Mouse (Mus musculus): ENCODE results near the gene Pm20d2. TPM values are rescaled to one million over a fixed set of nuclear protein-coding genes. Genes with fewer than 3 reads are reported as not detected.

Pm20d2 gene
- polyA plus RNA-seq, 2 experiments from 2014 or later, result not detected

Other genes with a start within 250 kb of the Pm20d2 start
- gene Ankrd6, start 238.9 kb downstream of the Pm20d2 start, polyA plus RNA-seq (2017; shearing (Covaris generic)), result 1 to 10 TPM; 2.2 TPM
- gene Rragd, start 206.7 kb downstream of the Pm20d2 start, polyA plus RNA-seq (2017; shearing (Covaris generic)), result 1 to 10 TPM; 4.7 to 6.2 TPM
- gene Ube2j1, start 158.3 kb downstream of the Pm20d2 start, polyA plus RNA-seq (2017; shearing (Covaris generic)), result 10 to 100 TPM; 35.2 to 37.1 TPM
- 10 to 100 TPM; 24.2 to 27.1 TPM for gene Gabrr2, start 126.7 kb downstream of the Pm20d2 start, polyA plus RNA-seq (2017; shearing (Covaris generic))
- not detected for gene Gabrr1, start 57.2 kb downstream of the Pm20d2 start, polyA plus RNA-seq (2017; shearing (Covaris generic))
- gene Srsf12, start 19.3 kb upstream of the Pm20d2 start, polyA plus RNA-seq (2017; shearing (Covaris generic)), result 1 to 10 TPM; 3.5 to 4.2 TPM
- 100 to 1,000 TPM in 1 of 2 experiments, 10 to 100 TPM in 1; 64.6 to 103 TPM for gene Pnrc1, start 100.4 kb upstream of the Pm20d2 start, polyA plus RNA-seq (2017; shearing (Covaris generic))
- gene Rngtt, start 120.6 kb upstream of the Pm20d2 start, polyA plus RNA-seq (2017; shearing (Covaris generic)), result 10 to 100 TPM; 62.4 to 63.0 TPM

Data from CD4-positive, CD25-positive, alpha-beta regulatory T cell, adult 4 months (primary cell).